Mouse (Mus musculus) liver, adult 2 months (tissue): ENCODE measurements at regions not wholly inside any gene's neighbourhood (a gene's known extent, or its start where the extent isn't known, plus 50 kb on each side); places are given as distances from the start of the nearest gene placed in this dataset.

Experiments used
- DNase-seq: peaks from one replicate; pipeline ENCODE4 v3.0.0-alpha.2; 2011; ENCODE audit warnings: low read depth, low spot score; ENCODE audit errors: extremely low read depth
- H3K27ac ChIP-seq: fragments of 200-500 bp; replicated peaks from 2 replicates; pipeline ENCODE4 v1.5.1; 2012; ENCODE audit warnings: low read depth, mild to moderate bottlenecking, control low read depth, inconsistent platforms, low read length; ENCODE audit not compliant: insufficient read depth
- H3K27me3 ChIP-seq: fragments of 200-500 bp; 2 replicates; pipeline ENCODE4 v1.6.1; 2012; ENCODE audit warnings: mild to moderate bottlenecking, moderate library complexity, low read length, inconsistent platforms; ENCODE audit not compliant: control insufficient read depth, insufficient read depth
- H3K36me3 ChIP-seq: fragments of 200-500 bp; 2 replicates; pipeline ENCODE4 v1.6.1; 2012; ENCODE audit warnings: low read length, inconsistent platforms; ENCODE audit not compliant: control insufficient read depth, insufficient read depth
- H3K4me1 ChIP-seq: fragments of 200-500 bp; 2 replicates; pipeline ENCODE4 v1.6.1; 2011; ENCODE audit warnings: low read length; ENCODE audit not compliant: control insufficient read depth, insufficient read depth
- H3K4me3 ChIP-seq: fragments of 200-500 bp; 2 replicates; pipeline ENCODE4 v1.5.1; 2011; ENCODE audit warnings: low read depth, mild to moderate bottlenecking, control low read depth, low read length, moderate library complexity; ENCODE audit not compliant: insufficient read depth
- H3K79me2 ChIP-seq: fragments of 200-500 bp; 2 replicates; pipeline ENCODE4 v1.6.1; 2012; ENCODE audit warnings: inconsistent platforms, mild to moderate bottlenecking, low read length, moderate library complexity; ENCODE audit not compliant: control insufficient read depth, insufficient read depth
- H3K9ac ChIP-seq: fragments of 200-500 bp; 2 replicates; pipeline ENCODE4 v1.6.1; 2012; ENCODE audit warnings: low read depth, mild to moderate bottlenecking, control low read depth, inconsistent platforms, low read length
- CTCF ChIP-seq: fragments of 200-500 bp; IDR thresholded peaks from 2 replicates; pipeline ENCODE4 v1.5.1; 2011; ENCODE audit warnings: low read depth, low read length, control low read depth
- POLR2A ChIP-seq: fragments of 200-500 bp; IDR thresholded peaks from 2 replicates; pipeline ENCODE4 v1.6.1; 2011; ENCODE audit warnings: low read length, control low read depth; ENCODE audit not compliant: insufficient read depth; ENCODE audit errors: extremely low read depth
- WGBS: fragments of 180-500 bp; shearing (Covaris S2); methylation state at CpG from one replicate; pipeline ENCODE4 v1.1.7; 2018; 5-methylcytosine and 5-hydroxymethylcytosine counted together

DNA sequence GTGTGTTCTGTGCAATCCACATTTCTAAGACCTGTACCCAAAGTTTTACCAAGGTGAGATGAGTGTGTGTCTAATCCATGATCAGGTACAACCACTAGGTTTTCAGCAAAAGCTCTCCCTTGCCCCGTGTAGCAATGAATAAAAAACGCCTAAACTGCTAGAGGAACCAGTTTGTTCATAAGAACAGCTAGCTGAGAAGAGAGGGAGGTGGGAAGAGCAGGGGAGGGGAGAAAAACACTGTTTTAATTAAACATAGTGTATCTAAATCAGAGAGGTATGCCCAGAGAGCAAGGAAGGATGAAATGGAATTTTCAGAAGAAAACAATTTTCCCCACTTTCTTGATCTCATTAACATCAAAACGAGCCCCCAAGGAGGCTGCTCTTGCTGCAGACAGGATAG lies 368.5 kb upstream of the Zfp703 start:
- H3K4me3 ChIP-seq = no peak overlapping the region
- no peaks in the 10 kb centered on the region for H3K27me3 ChIP-seq
- no peaks in the 10 kb centered on the region for H3K4me1 ChIP-seq
- H3K27ac ChIP-seq = no peak overlapping the region
- H3K9ac ChIP-seq = no peak overlapping the region
- H3K79me2 ChIP-seq = no peaks in the 10 kb centered on the region
- 39% methylated on average over 3 of the region's 3 CpGs for WGBS
- no peaks in the 10 kb centered on the region for H3K36me3 ChIP-seq
- TF ChIP-seq POLR2A (no peak), CTCF (no peak)
- DNase-seq = no peak

DNA sequence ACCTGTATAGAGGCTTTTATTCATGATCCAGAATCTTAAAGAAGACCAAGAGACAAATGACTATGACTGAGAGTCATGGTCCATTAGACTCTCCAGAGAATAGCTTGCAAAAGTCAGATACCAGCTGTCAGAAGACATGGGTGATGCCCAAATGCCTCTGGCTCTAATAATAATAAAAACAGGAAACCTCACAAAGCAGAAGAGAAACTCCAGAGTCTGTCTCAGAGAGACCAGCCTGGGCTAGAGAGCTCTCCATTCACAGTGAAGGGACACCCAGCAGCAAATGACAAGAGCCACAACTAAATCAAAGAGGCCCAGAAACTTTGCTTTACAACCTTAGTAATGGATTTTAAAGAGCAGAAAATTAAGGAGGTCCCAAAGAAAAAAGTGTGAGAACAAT lies 365.0 kb upstream of the Zfp703 start:
- Histone ChIP-seq H3K27me3 (no peaks in the 10 kb centered on the region), H3K4me3 (no peak overlapping the region), H3K4me1 (no peaks in the 10 kb centered on the region), H3K9ac (no peak overlapping the region), H3K36me3 (no peaks in the 10 kb centered on the region), H3K79me2 (no peaks in the 10 kb centered on the region), H3K27ac (no peak overlapping the region)
- DNase-seq = no peak
- TF ChIP-seq CTCF = no peak
- no peak for TF ChIP-seq POLR2A

DNA sequence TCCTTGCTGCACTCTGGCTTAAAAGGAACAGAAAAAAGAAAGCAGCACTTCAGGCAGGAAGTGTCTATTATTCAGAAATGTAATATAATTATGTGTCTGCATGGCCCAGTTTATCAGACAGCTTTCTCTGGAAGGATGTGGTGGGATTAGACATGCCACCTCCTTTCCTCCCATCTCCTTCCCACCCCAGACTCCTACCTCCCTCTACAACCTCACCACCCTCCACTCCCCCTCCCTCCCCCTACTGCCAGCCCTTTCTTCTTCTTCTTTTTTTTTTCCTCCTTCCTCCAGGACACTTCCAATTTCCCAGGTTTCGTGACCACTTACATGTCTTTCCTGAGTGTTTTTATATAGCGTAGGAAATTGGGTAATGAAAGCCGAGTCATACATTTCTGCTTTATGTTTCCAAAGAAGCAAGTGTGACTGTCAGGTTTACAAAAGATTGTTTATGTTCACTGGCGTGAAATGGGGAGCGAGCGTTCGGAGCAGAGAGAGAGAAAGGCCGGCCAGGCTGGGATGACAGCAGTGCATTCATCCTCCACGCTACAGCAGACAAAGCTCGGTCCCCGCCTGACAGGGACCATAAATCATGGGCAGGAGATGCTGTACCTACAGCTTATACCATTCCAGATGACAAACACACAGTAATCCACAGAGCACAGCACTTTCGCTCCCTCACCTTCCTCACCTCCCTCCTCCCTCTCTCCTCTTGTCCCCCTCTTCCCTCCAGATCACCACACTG lies 354.6 kb upstream of the Zfp703 start:
- 76% methylated on average over 12 of the region's 12 CpGs for WGBS
- TF ChIP-seq POLR2A (no peak), CTCF (no peak)
- Histone ChIP-seq H3K27ac (no peak overlapping the region), H3K27me3 (no peaks in the 10 kb centered on the region), H3K4me1 (no peaks in the 10 kb centered on the region), H3K4me3 (no peak overlapping the region), H3K36me3 (no peaks in the 10 kb centered on the region), H3K79me2 (no peaks in the 10 kb centered on the region), H3K9ac (no peak overlapping the region)
- no peak for DNase-seq

DNA sequence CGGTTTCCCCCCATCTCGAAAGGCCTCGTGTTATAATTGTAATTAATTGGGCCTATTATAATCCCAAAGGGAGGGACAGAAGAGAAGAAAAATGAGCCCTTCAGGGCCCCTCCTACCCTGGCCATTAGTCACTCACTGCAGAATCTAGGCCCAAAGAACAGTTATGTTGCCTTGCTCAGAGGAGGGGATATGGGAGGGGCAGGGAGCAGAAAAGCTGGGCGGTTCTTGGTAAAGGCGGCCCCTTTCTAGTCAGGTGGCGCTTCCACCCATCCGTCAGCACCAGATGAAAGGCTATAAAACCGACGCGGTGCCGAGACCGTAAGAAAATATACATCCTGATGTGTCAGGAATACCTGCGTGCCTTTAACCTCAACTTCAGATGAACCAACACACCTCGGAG lies 350.9 kb upstream of the Zfp703 start:
- no peaks in the 10 kb centered on the region; the same call in 1 of the 2 replicates for H3K27me3 ChIP-seq
- 90% methylated on average over 14 of the region's 14 CpGs for WGBS
- TF ChIP-seq CTCF (no peak), POLR2A (no peak)

DNA sequence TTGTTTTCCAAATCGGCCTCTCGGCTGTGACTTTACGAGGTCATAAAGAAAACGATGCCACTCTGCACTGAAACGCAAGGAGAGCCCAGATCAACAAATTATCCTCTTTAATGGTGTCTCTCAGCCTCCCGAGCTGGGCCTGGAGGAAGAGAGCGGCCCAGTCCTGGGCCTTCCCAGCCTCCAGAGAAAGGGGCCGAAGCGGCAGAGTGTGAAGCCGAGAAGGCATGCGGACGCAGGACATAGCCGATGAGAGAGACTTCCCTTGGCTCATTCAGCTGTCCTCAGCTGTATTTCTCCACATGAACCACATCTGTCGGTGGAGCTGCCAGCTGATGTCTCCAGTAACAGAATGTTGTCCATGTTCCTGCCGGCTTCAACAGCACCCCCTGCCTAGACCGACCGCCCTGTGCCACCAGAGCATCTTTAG lies 350.5 kb upstream of the Zfp703 start:
- Histone ChIP-seq H3K27me3 (no peaks in the 10 kb centered on the region; the same call in 1 of the 2 replicates), H3K4me1 (no peaks in the 10 kb centered on the region), H3K36me3 (no peaks in the 10 kb centered on the region), H3K9ac (no peak overlapping the region), H3K79me2 (no peaks in the 10 kb centered on the region), H3K27ac (no peak overlapping the region), H3K4me3 (no peak overlapping the region)
- no peak for DNase-seq
- TF ChIP-seq CTCF (no peak), POLR2A (no peak)
- 75% methylated on average over 17 of the region's 17 CpGs for WGBS

More for the DNA sequence above, 350.9 kb upstream of the Zfp703 start:
- H3K4me3 ChIP-seq = no peak overlapping the region
- no peak for DNase-seq
- H3K36me3 ChIP-seq = no peaks in the 10 kb centered on the region
- H3K79me2 ChIP-seq = no peaks in the 10 kb centered on the region
- H3K9ac ChIP-seq = no peak overlapping the region
- H3K27ac ChIP-seq = no peak overlapping the region
- H3K4me1 ChIP-seq = no peaks in the 10 kb centered on the region

DNA sequence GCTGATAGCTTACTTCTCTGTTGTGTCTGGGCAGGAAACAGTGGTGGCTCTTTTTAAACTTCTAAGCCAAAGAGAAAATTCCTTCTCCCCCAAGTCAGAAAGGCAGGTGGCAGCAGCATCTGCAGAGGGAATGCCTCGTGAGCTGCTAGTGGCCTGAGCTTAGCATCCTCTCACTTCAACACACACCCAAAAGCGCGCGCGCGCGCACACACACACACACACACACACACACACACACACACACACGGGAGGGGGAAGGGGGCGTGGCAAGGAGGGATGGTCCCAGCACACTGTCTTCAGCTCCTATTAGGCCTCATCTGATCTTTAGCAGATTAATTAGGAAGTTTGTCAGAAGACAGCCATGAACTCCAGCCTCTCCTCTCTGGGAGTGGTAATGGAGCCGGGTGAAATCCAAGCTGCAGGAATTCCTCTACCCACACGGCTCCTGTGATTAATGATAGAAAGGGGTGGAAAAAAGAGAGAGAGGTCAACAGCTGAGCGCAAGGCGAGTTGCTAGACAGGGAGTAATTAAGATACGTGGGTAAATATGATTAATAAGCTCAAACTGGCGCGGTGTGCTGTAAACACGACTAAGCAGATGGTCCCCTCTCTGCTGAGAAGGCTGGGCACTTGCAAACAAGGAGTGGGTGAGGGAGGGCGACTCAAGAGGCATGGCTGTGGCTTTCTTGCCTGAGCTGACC lies 349.8 kb upstream of the Zfp703 start:
- DNase-seq = no peak
- Histone ChIP-seq H3K4me1 (no peaks in the 10 kb centered on the region), H3K9ac (no peak overlapping the region), H3K36me3 (no peaks in the 10 kb centered on the region), H3K27ac (no peak overlapping the region), H3K79me2 (no peaks in the 10 kb centered on the region), H3K27me3 (no peaks in the 10 kb centered on the region; the same call in 1 of the 2 replicates), H3K4me3 (no peak overlapping the region)
- no peak for TF ChIP-seq POLR2A
- no peak for TF ChIP-seq CTCF
- WGBS = 67% methylated on average over 18 of the region's 18 CpGs
